Mouse (Mus musculus) liver, embryonic 14.5 days (tissue): ENCODE data around the gene Men1.

Source experiments
- CTCF ChIP-seq: IDR thresholded peaks from 2 replicates; pipeline ENCODE4 v1.5.1; 2016; ENCODE audit warnings: antibody characterized with exemption, low read depth, control low read depth
- EP300 ChIP-seq: IDR thresholded peaks from 2 replicates; pipeline ENCODE4 v1.6.1; 2016; ENCODE audit warnings: antibody characterized with exemption, low read depth

DNA sequence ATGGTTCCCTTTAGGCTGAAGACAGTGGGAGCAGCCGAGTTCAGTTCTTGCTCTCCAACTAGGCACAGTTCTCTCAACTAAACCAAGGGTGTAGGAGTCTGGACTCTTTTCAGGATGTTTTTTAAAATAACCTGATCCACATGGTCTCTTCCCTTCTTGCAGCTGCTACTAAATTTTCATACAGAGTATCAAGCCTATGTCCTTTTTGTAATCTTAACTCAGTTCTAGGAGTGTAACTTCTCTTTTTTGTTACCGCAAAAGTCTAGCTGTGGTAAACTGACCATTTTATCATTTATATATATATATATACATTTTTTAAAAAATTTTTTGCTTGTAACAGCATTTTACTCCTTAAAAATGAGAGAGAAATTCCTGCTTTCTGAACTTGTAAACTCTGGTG, 35.4 kb downstream of the Men1 start:
- no peak for TF ChIP-seq CTCF
- TF ChIP-seq EP300: no peak
